11 mouse cellular contexts compared by ENCODE assay signal in the genomic region with DNA sequence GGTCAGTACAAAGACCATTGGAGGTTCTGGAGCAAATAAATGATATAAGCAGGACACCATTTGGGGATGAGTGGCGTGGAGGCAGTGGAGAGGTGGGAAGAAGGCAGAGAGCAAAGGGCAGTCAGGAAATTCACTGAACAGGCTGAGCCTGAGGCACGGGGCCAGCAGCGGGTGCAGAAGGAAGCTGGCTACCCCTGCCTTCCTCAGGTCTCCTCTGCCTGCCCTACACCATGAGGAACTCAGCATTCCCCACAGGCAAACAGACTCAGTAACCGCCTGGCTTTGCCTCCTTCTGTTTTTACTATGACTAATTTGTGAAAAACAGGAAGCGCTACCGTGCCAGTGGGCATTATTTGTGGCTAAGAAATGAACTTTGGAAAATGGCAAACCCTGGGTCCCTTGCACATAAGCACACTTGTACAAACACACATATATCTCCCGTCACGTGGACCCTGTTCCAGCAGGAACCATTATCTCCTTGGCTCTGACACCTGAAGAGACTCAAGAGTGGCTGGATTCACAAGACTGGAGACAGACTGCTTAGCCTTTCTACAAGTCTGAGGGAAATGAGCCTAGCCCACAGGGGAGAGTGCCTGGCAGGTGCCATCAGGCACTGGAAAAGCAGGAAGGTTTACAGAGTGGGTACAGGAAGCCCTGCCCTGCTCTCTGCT. TPM values are rescaled to one million over a fixed set of nuclear protein-coding genes. Genes with fewer than 3 reads are reported as not detected.
A peak's percentile ranks its signal among the peaks of the same experiment; 100 is the strongest.
DNase-seq lines count a peak whose midpoint lies in the region; ATAC-seq and TF ChIP-seq lines count a peak whose summit lies in the region.
"Had no signal": no experiment of that assay in that cellular context is flagged by ENCODE, and none has a peak within 500 bp of the region (broad histone marks: within the 10 kb centered on the region; RNA-seq: fewer than 3 reads in every experiment).

No protein-coding gene starts in this region.

- TF ChIP-seq POLR2A in kidney, adult 2 months (IDR thresholded peaks at IDR 0.05; ENCODE audit: low read depth, low read length): no peak
- no peak for TF ChIP-seq POLR2A in bone marrow, adult 2 months (IDR thresholded peaks at IDR 0.05; ENCODE audit: borderline replicate concordance, control insufficient read depth, low read depth, low read length)

- peaks cover 36% of the 10 kb centered on the region for H3K4me1 ChIP-seq in kidney, adult 2 months (ENCODE audit: control insufficient read depth, insufficient read depth, low read length)
- no peaks in the 10 kb centered on the region for H3K4me1 ChIP-seq in kidney, embryonic 14.5 days (ENCODE audit: control insufficient read depth, insufficient read depth, low read length)
- peaks cover 11% of the 10 kb centered on the region for H3K4me1 ChIP-seq in bone marrow, adult 2 months (ENCODE audit: control insufficient read depth, insufficient read depth, low read length)
- peaks cover 25% of the 10 kb centered on the region for H3K4me1 ChIP-seq in liver, postnatal 0 days (ENCODE audit: insufficient read depth)
- 0 out of 2 replicates have a peak, but pooled peaks cover 3% of the 10 kb centered on the region for H3K4me1 ChIP-seq in stomach, postnatal 0 days (replicated peaks; ENCODE audit: control insufficient read depth, insufficient read depth)
- no peaks in the 10 kb centered on the region; the same call in 1 of the 2 replicates for H3K4me1 ChIP-seq in forebrain, embryonic 12.5 days

- peak; percentile 90 for DNase-seq in kidney, adult 2 months
- peak; percentile 85 for DNase-seq in 416B (ENCODE audit: low read depth)
- peak; percentile 23 for DNase-seq in liver, postnatal 0 days
- no peak for DNase-seq in stomach, postnatal 0 days (ENCODE audit: low spot score)
- DNase-seq: right cerebral cortex, postnatal 25 days; thymus, postnatal 25 days had no signal

- WGBS in kidney, adult 2 months: 35% methylated on average over 8 of the region's 8 CpGs
- 65% methylated on average over 8 of the region's 8 CpGs for WGBS in kidney, embryonic 14.5 days
- 13% methylated on average over 8 of the region's 8 CpGs for WGBS in bone marrow, adult 2 months
- WGBS in liver, postnatal 0 days (ENCODE audit: insufficient replicate concordance): 41% methylated on average over 8 of the region's 8 CpGs
- 59% methylated on average over 8 of the region's 8 CpGs for WGBS in stomach, postnatal 0 days
- WGBS in forebrain, embryonic 12.5 days: 83% methylated on average over 8 of the region's 8 CpGs

- no peaks in the 10 kb centered on the region for H3K36me3 ChIP-seq in kidney, adult 2 months (ENCODE audit: control insufficient read depth, insufficient read depth, low read length)
- H3K36me3 ChIP-seq in kidney, embryonic 14.5 days (ENCODE audit: control insufficient read depth, insufficient read depth, low read length): no peaks in the 10 kb centered on the region
- no peaks in the 10 kb centered on the region for H3K36me3 ChIP-seq in liver, postnatal 0 days (replicated peaks; ENCODE audit: insufficient read depth, low read length)
- no peaks in the 10 kb centered on the region for H3K36me3 ChIP-seq in stomach, postnatal 0 days (ENCODE audit: control insufficient read depth, insufficient read depth, low read length)
- no peaks in the 10 kb centered on the region for H3K36me3 ChIP-seq in forebrain, embryonic 12.5 days (replicated peaks)
- H3K36me3 ChIP-seq: heart, embryonic 13.5 days; liver, embryonic 15.5 days had no signal

- no peak overlapping the region for H3K4me3 ChIP-seq in kidney, adult 2 months (ENCODE audit: insufficient read depth, low read depth, low read length)
- H3K4me3 ChIP-seq in kidney, embryonic 14.5 days (ENCODE audit: low read length): no peak overlapping the region
- H3K4me3 ChIP-seq in bone marrow, adult 2 months (replicated peaks; ENCODE audit: control insufficient read depth, low read depth, low read length): no peak overlapping the region
- no peak overlapping the region for H3K4me3 ChIP-seq in liver, postnatal 0 days (ENCODE audit: low read depth, low read length)
- H3K4me3 ChIP-seq in stomach, postnatal 0 days (ENCODE audit: low read depth, low read length): no peak overlapping the region
- H3K4me3 ChIP-seq in forebrain, embryonic 12.5 days (replicated peaks): no peak overlapping the region
- H3K4me3 ChIP-seq: heart, embryonic 13.5 days; liver, embryonic 15.5 days had no signal

- no peak overlapping the region for H3K9ac ChIP-seq in kidney, embryonic 14.5 days (ENCODE audit: low read depth, low read length)
- no peak overlapping the region for H3K9ac ChIP-seq in liver, postnatal 0 days (replicated peaks)
- H3K9ac ChIP-seq in stomach, postnatal 0 days (ENCODE audit: low read length): no peak overlapping the region
- H3K9ac ChIP-seq in forebrain, embryonic 12.5 days: no peak overlapping the region
- H3K9ac ChIP-seq: heart, embryonic 13.5 days; liver, embryonic 15.5 days had no signal

- TF ChIP-seq CTCF in kidney, adult 2 months (conservative IDR thresholded peaks at IDR 0.05; ENCODE audit: insufficient read depth, insufficient read length, low read depth, low read length): no peak
- no peak for TF ChIP-seq CTCF in bone marrow, adult 2 months (IDR thresholded peaks at IDR 0.05; ENCODE audit: control insufficient read depth, insufficient read depth, low read length)
- no peak for TF ChIP-seq CTCF in liver, postnatal 0 days (IDR thresholded peaks at IDR 0.05; ENCODE audit: low read depth)
- TF ChIP-seq CTCF in stomach, postnatal 0 days (IDR thresholded peaks at IDR 0.05; ENCODE audit: low read depth): no peak

- ATAC-seq in kidney, embryonic 14.5 days (ENCODE audit: low FRiP score, low TSS enrichment): no peak
- no peak for ATAC-seq in liver, postnatal 0 days
- no peak for ATAC-seq in stomach, postnatal 0 days (ENCODE audit: low FRiP score, low TSS enrichment)
- ATAC-seq in forebrain, embryonic 12.5 days (ENCODE audit: low FRiP score): no peak

- H3K27me3 ChIP-seq in kidney, adult 2 months (replicated peaks; ENCODE audit: control insufficient read depth, insufficient read depth, low read length): no peaks in the 10 kb centered on the region
- no peaks in the 10 kb centered on the region for H3K27me3 ChIP-seq in kidney, embryonic 14.5 days (ENCODE audit: control insufficient read depth, insufficient read depth, low read length)
- no peaks in the 10 kb centered on the region for H3K27me3 ChIP-seq in liver, postnatal 0 days (ENCODE audit: insufficient read depth, low read length)
- H3K27me3 ChIP-seq in stomach, postnatal 0 days (ENCODE audit: control insufficient read depth, insufficient read depth, low read length): no peaks in the 10 kb centered on the region
- H3K27me3 ChIP-seq in forebrain, embryonic 12.5 days: no peaks in the 10 kb centered on the region
- H3K27me3 ChIP-seq: heart, embryonic 13.5 days; liver, embryonic 15.5 days had no signal

- H3K4me2 ChIP-seq in kidney, embryonic 14.5 days (replicated peaks; ENCODE audit: low read depth, low read length): no peak overlapping the region
- no peak overlapping the region for H3K4me2 ChIP-seq in liver, postnatal 0 days (ENCODE audit: low read depth, low read length)
- H3K4me2 ChIP-seq in stomach, postnatal 0 days (replicated peaks; ENCODE audit: low read depth): no peak overlapping the region
- no peak overlapping the region for H3K4me2 ChIP-seq in forebrain, embryonic 12.5 days
- H3K4me2 ChIP-seq: heart, embryonic 13.5 days; liver, embryonic 15.5 days had no signal

- peak overlapping the region; percentile 50 for H3K27ac ChIP-seq in kidney, adult 2 months (ENCODE audit: insufficient read depth, low read depth, low read length)
- H3K27ac ChIP-seq in kidney, embryonic 14.5 days (ENCODE audit: low read depth, low read length): no peak overlapping the region
- H3K27ac ChIP-seq in bone marrow, adult 2 months (ENCODE audit: control insufficient read depth, insufficient read depth, low read depth, low read length, poor library complexity): peak overlapping the region; percentile 75
- H3K27ac ChIP-seq in liver, postnatal 0 days (ENCODE audit: low read depth): peak overlapping the region; percentile 55
- no peak overlapping the region for H3K27ac ChIP-seq in stomach, postnatal 0 days (replicated peaks)
- no peak overlapping the region for H3K27ac ChIP-seq in forebrain, embryonic 12.5 days
- H3K27ac ChIP-seq: heart, embryonic 13.5 days; liver, embryonic 15.5 days had no signal

- no peak for TF ChIP-seq EP300 in liver, postnatal 0 days (IDR thresholded peaks at IDR 0.05; ENCODE audit: low read depth)
- no peak for TF ChIP-seq EP300 in stomach, postnatal 0 days (optimal IDR thresholded peaks at IDR 0.05)

- no peaks in the 10 kb centered on the region for H3K9me3 ChIP-seq in kidney, embryonic 14.5 days (ENCODE audit: control insufficient read depth, low read length)
- no peaks in the 10 kb centered on the region for H3K9me3 ChIP-seq in liver, postnatal 0 days (ENCODE audit: low read length)
- H3K9me3 ChIP-seq in stomach, postnatal 0 days (ENCODE audit: control insufficient read depth, low read length): no peaks in the 10 kb centered on the region
- H3K9me3 ChIP-seq in forebrain, embryonic 12.5 days: no peaks in the 10 kb centered on the region
- H3K9me3 ChIP-seq: heart, embryonic 13.5 days; liver, embryonic 15.5 days had no signal

RNA-seq across cellular contexts. Expression of a gene that starts 2.8 kb away (rescaled TPM):
- polyA plus RNA-seq in kidney, adult 2 months (2012; rRNA removed): 88.1 and 90.1 TPM in 2 replicates
- polyA plus RNA-seq in kidney, embryonic 14.5 days (2014; fragmentation: Nextera tagmentation; extraction: Ambion mirVana): 1.7 and 3.6 TPM in 2 replicates
- polyA plus RNA-seq in bone marrow, adult 2 months (2011; ENCODE audit: insufficient read depth, insufficient read length, low replicate concordance, missing spikeins): 4.2 and 5.2 TPM in 2 replicates
- 1.8 and 1.9 TPM in 2 replicates for polyA plus RNA-seq in liver, postnatal 0 days (2015; fragmentation: Nextera tagmentation; extraction: Ambion mirVana)
- 2.8 and 4.0 TPM in 2 replicates for polyA plus RNA-seq in stomach, postnatal 0 days (2015; fragmentation: Nextera tagmentation; extraction: Ambion mirVana)
- 1.4 and 2.7 TPM in 2 replicates for polyA plus RNA-seq in forebrain, embryonic 12.5 days (2016; fragmentation: Nextera tagmentation; extraction: Ambion mirVana)

RNA-seq across cellular contexts. Expression of a gene that starts 49.3 kb away (rescaled TPM):
- 1.1 TPM in 2 replicates for polyA plus RNA-seq in kidney, adult 2 months (2012; rRNA removed)
- 3.6 and 5.5 TPM in 2 replicates for polyA plus RNA-seq in kidney, embryonic 14.5 days (2014; fragmentation: Nextera tagmentation; extraction: Ambion mirVana)
- polyA plus RNA-seq in bone marrow, adult 2 months (2011; ENCODE audit: insufficient read depth, insufficient read length, low replicate concordance, missing spikeins): 3.8 and 5.3 TPM in 2 replicates
- 1.3 and 1.6 TPM in 2 replicates for polyA plus RNA-seq in liver, postnatal 0 days (2015; fragmentation: Nextera tagmentation; extraction: Ambion mirVana)
- 1.4 and 1.6 TPM in 2 replicates for polyA plus RNA-seq in stomach, postnatal 0 days (2015; fragmentation: Nextera tagmentation; extraction: Ambion mirVana)
- 6.4 and 6.5 TPM in 2 replicates for polyA plus RNA-seq in forebrain, embryonic 12.5 days (2016; fragmentation: Nextera tagmentation; extraction: Ambion mirVana)

Comparison
In these comparisons a context has a peak if more than half of its experiments do, and no peak if none do; other contexts are left out.
1. H3K27ac ChIP-seq: peak in kidney, adult 2 months (single experiment), bone marrow, adult 2 months (single experiment) and liver, postnatal 0 days (single experiment); none in kidney, embryonic 14.5 days (single experiment), stomach, postnatal 0 days (single experiment) and forebrain, embryonic 12.5 days (single experiment).
2. RNA of a gene that starts 2.8 kb away (polyA plus RNA-seq): 88.1 to 90.1 TPM in kidney, adult 2 months; 4.2 to 5.2 TPM in bone marrow, adult 2 months, 1.7 to 3.6 TPM in kidney, embryonic 14.5 days, 2.8 to 4.0 TPM in stomach, postnatal 0 days, 1.4 to 2.7 TPM in forebrain, embryonic 12.5 days and 1.8 to 1.9 TPM in liver, postnatal 0 days; every median in the first group is over 10 times any median in the second.